Mouse (Mus musculus): Measurements from ENCODE around the gene Tmem259.

The Tmem259 gene

GRCm38 (mm10) chr10:79933145-79933679 lies 50.9 kb downstream of the Tmem259 start:
- peak; percentile 60 for DNase-seq

- peak; percentile 78 for DNase-seq
Measured at GRCm38 (mm10) chr10:79932736-79933135, 51.4 kb downstream of the Tmem259 start.

GRCm38 (mm10) chr10:79931797-79932196 lies 52.3 kb downstream of the Tmem259 start:
- DNase-seq, result peak; percentile 49

DNA sequence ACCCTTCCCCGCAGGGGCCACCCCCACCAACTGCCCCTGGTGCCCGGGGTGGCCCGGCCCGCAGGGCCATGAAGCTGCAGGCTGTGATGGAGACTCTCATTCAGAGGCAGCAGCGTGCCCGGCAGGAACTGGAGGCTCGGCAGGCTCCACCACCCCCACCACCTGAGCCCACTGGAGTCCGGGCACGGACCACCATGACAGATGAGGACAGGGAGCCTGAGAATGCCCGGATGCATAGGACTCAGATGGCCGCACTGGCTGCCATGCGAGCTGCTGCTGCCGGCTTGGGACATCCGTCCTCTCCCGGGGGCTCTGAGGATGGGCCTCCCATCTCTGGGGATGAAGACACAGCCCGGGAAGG lies 53.3 kb downstream of the Tmem259 start:
- DNase-seq, result no peak

- DNase-seq, result peak; percentile 53
Measured at GRCm38 (mm10) chr10:79929967-79930825, 53.9 kb downstream of the Tmem259 start.

- DNase-seq, result peak; percentile 65
Measured at GRCm38 (mm10) chr10:79928907-79929701, 55.0 kb downstream of the Tmem259 start.

GRCm38 (mm10) chr10:79928030-79928694 lies 56.0 kb downstream of the Tmem259 start:
- peak; percentile 59 for DNase-seq

DNA sequence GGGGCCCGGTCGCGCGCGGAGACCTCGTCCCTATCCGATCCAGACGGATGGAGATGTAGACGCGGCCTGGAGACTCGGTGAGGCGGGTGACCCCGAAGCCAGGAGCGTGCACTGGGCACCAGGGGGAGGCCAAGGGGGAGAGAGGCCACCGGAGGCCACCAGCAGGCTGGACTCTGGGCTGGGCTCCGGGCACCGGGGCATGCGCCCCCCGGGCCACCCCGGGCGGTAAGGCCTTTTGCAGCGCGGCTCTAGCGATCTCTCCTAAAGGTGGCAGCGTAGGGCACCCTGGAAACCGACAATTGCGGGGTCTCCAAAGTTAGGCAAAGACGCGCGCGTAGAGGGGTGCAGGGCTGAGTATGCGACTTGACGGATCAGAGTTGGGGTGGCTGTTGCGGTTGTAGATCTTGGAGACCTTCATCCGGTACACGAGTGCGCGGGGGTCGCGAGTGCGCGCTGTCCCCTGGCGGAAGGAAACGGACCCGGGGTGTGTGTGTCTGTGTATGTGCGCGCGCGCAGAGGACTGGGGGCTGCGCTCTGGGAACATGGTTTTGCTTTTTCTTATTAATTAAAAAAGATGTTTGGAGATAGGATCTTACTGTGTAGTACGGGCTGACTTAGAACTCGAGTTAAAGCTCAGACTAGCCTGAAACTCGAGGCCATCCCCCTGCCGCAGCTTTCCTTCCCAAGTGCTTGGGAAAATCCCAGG lies 56.7 kb downstream of the Tmem259 start:
- peak; percentile 70 for DNase-seq

DNA sequence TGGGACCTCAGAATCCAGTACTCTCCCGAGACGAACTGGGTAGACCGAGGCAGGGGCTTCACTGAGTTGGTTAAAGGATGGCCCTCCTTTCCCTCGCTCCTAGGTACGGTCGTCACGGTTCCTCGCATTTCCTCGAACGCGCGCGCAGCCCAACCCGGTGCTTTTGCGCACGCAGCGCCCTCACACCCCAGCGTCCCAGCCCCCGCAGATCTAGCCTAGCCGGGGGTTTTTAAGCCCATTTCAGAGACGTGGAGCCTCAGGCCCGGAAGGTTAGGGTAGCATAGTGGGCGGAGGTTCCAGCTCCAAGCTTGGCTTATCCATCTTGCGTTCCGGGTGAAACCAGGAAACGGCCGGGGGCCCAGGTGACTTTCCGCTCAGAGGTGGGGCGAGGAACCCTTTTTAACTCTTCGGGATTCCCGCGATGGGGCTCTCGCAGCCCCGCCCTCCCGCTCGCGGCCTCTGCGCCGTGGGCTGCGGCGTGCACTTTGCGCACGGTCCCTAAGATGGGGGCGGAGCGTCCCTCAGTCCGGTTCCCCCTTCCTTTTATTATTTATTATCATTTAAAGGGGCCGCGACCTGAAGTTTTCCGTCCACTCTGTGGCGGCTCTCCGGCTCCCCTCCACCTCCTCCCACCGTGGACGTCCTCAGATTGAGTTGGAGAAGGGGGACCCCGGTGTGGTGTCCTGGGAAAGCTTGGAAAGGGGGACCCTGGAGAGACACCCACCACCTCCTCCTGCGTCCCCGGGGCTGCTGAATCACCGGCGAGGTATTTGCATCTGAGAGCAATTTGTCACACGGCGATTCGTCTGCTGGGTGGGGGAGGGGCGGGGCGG lies 57.4 kb downstream of the Tmem259 start, which contains the start of gene Arid3a:
Arid3a (plus strand) TSS at position 553 of the 833 bp plus-strand sequence.
- peak; percentile 88 for DNase-seq

GRCm38 (mm10) chr10:79925785-79926490 lies 58.2 kb downstream of the Tmem259 start:
- DNase-seq, result peak; percentile 59

DNA sequence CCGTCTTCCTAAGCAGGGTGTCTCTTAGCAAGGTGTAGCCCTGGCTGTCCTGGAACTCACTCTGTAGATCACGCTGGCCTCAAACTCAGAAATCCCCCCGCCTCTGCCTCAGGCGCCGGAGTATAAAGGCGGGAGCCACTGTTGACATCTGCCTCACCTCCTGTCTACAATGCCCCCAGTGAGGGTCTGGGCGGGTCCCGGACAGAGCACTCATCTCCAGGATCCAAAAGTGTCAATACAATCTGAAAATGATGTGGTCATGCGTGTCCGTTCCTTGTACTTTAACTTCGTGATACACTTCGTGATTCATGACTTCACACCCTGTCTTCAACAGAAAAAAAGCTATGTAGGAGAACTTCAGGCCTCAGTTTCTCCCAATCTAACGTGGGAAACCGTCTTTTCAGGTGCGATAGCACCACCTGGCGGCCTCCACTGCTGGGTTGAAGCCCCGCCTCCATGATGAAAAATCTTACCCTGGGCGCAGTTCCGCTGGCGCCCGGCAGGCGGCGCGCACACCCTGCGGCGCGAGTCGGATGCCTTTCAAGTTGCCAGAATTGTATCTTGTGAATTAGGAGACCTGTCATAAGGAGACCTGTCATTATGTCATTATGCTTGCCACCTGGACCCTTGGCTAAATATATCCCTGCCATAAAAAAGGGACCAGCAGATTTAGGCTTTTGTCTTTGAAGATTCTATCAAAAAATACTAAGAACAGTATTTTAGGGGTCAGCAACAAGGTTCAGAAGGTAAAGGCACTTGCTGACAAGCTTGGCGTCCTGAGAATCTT lies 58.9 kb downstream of the Tmem259 start:
- DNase-seq, result peak; percentile 89
